In the genomic region with DNA sequence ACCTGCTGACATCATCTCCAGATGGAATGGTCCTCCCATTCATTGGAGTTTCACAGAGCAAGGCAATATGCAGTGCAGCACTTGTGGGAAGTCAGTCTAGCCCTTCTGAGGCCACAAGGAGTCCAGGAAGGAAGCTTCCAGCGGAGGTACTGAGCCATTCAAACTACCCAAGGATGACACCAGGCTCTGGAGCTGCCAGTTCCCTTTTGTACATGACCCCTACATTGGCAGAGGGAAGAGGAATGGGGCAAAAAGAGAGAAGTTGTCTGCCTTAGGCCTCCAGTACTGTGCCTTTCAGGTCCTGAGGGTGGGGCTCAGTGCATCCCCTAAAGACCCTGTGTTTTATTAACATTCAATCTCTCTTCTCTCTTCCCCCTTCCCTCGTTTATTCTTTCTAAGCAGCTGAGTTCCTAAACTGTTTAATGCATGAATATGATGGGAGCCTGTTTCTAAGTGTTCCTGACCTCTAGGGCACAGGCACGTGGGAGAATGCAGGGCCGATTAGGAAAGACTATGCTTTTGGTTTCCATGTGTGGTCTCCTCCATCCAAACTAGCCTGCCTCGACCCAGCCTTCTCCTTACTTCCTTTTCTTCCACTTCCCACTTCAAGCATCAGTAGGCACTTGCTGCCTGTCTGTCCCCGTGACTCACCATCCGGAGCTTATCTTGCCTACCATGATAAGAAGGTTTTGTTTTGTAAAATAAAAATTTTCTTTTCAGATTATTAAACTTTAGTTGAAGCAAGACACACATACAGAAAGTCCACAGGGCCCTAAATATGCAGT, we compare ENCODE assay signal across 17 mouse cellular contexts. TPM values are rescaled to one million over a fixed set of nuclear protein-coding genes. Genes with fewer than 3 reads are reported as not detected.
A peak's percentile ranks its signal among the peaks of the same experiment; 100 is the strongest.
DNase-seq lines count a peak whose midpoint lies in the region; ATAC-seq and TF ChIP-seq lines count a peak whose summit lies in the region.
"Had no signal": no experiment of that assay in that cellular context is flagged by ENCODE, and none has a peak within 500 bp of the region (broad histone marks: within the 10 kb centered on the region; RNA-seq: fewer than 3 reads in every experiment).

No protein-coding gene starts in this region.

- H3K9me3 ChIP-seq in liver, embryonic 13.5 days (replicated peaks) = no peaks in the 10 kb centered on the region
- H3K9me3 ChIP-seq in liver, embryonic 11.5 days (ENCODE audit: control insufficient read depth, low read length) = no peaks in the 10 kb centered on the region
- no peaks in the 10 kb centered on the region for H3K9me3 ChIP-seq in MEL (replicated peaks; ENCODE audit: insufficient read depth, low read length)
- H3K9me3 ChIP-seq: heart, embryonic 15.5 days; hindbrain, embryonic 12.5 days; intestine, embryonic 15.5 days; kidney, embryonic 15.5 days; midbrain, embryonic 12.5 days had no signal

- H3K36me3 ChIP-seq in liver, embryonic 13.5 days = no peaks in the 10 kb centered on the region
- H3K36me3 ChIP-seq in liver, embryonic 11.5 days (ENCODE audit: control insufficient read depth, insufficient read depth, low read length) = no peaks in the 10 kb centered on the region
- H3K36me3 ChIP-seq in MEL (ENCODE audit: control insufficient read depth in 1 of 2, insufficient read depth in 2 of 2, low read length in 2 of 2) = peaks cover 0 to 33% of the 10 kb centered on the region in 2 experiments; a peak in 2 of 4 replicates
- H3K36me3 ChIP-seq: heart, embryonic 15.5 days; hindbrain, embryonic 12.5 days; intestine, embryonic 15.5 days; kidney, embryonic 15.5 days; midbrain, embryonic 12.5 days had no signal

- no peak overlapping the region for H3K4me2 ChIP-seq in liver, embryonic 13.5 days
- H3K4me2 ChIP-seq in liver, embryonic 11.5 days = no peak overlapping the region
- H3K4me2 ChIP-seq: heart, embryonic 15.5 days; hindbrain, embryonic 12.5 days; intestine, embryonic 15.5 days; kidney, embryonic 15.5 days; lung, embryonic 14.5 days; midbrain, embryonic 12.5 days had no signal

- H3K4me1 ChIP-seq in liver, embryonic 13.5 days (replicated peaks) = peaks cover 12% of the 10 kb centered on the region; the same call in 1 of the 2 replicates
- no peaks in the 10 kb centered on the region for H3K4me1 ChIP-seq in liver, embryonic 11.5 days (replicated peaks; ENCODE audit: control insufficient read depth, insufficient read depth, low read length)
- H3K4me1 ChIP-seq in MEL (ENCODE audit: control insufficient read depth in 1 of 2, insufficient read depth in 2 of 2, low read length in 2 of 2) = peaks cover 5 to 43% of the 10 kb centered on the region in 2 experiments

- TF ChIP-seq EP300 in MEL (IDR thresholded peaks at IDR 0.05; ENCODE audit: low read depth in 1 of 2, low read length in 2 of 2) = peak; percentile 82 to 91

- no peak for TF ChIP-seq RAD21 in MEL (IDR thresholded peaks at IDR 0.05; ENCODE audit: low read depth, low read length)

- peak; percentile 41 for ATAC-seq in liver, embryonic 13.5 days (ENCODE audit: low read depth)
- no peak for ATAC-seq in liver, embryonic 11.5 days (replicated peaks; ENCODE audit: low FRiP score)
- peak; percentile 24 to 50; a peak in 2 of 4 replicates for ATAC-seq in hematopoietic stem cell, adult 5-6 weeks (replicated peaks in 1 of 2; ENCODE audit: insufficient read depth in 1 of 2, low FRiP score in 2 of 2, low TSS enrichment in 1 of 2, low read depth in 1 of 2, poor library complexity in 2 of 2, severe bottlenecking in 2 of 2)
- ATAC-seq in monocyte, adult 5-6 weeks (replicated peaks; ENCODE audit: insufficient number of reproducible peaks, low FRiP score, low TSS enrichment, poor library complexity, severe bottlenecking) = peak; percentile 72
- ATAC-seq: forebrain, embryonic 14.5 days; intestine, embryonic 15.5 days had no signal

- H3K9ac ChIP-seq in liver, embryonic 13.5 days = no peak overlapping the region
- no peak overlapping the region for H3K9ac ChIP-seq in liver, embryonic 11.5 days (ENCODE audit: low read depth, low read length)
- peak overlapping the region; percentile 42 for H3K9ac ChIP-seq in MEL (ENCODE audit: control insufficient read depth, low read depth, low read length, poor library complexity, severe bottlenecking)
- H3K9ac ChIP-seq: heart, embryonic 15.5 days; hindbrain, embryonic 12.5 days; intestine, embryonic 15.5 days; kidney, embryonic 15.5 days; lung, embryonic 14.5 days; midbrain, embryonic 12.5 days had no signal

- H3K27me3 ChIP-seq in liver, embryonic 13.5 days = no peaks in the 10 kb centered on the region
- no peaks in the 10 kb centered on the region for H3K27me3 ChIP-seq in liver, embryonic 11.5 days (replicated peaks; ENCODE audit: control insufficient read depth, insufficient read depth, low read length)
- H3K27me3 ChIP-seq in MEL (ENCODE audit: control insufficient read depth in 1 of 2, insufficient read depth in 2 of 2, low read length in 2 of 2) = no peaks in the 10 kb centered on the region
- H3K27me3 ChIP-seq: heart, embryonic 15.5 days; hindbrain, embryonic 12.5 days; intestine, embryonic 15.5 days; kidney, embryonic 15.5 days had no signal

- H3K27ac ChIP-seq in liver, embryonic 13.5 days = no peak overlapping the region
- no peak overlapping the region for H3K27ac ChIP-seq in liver, embryonic 11.5 days (ENCODE audit: low read depth, low read length)
- peak overlapping the region; percentile 86 for H3K27ac ChIP-seq in MEL (ENCODE audit: control insufficient read depth, low read depth, low read length)
- H3K27ac ChIP-seq: heart, embryonic 15.5 days; hindbrain, embryonic 12.5 days; intestine, embryonic 15.5 days; kidney, embryonic 15.5 days; midbrain, embryonic 12.5 days had no signal

- no peak overlapping the region for H3K4me3 ChIP-seq in liver, embryonic 13.5 days (replicated peaks)
- no peak overlapping the region for H3K4me3 ChIP-seq in liver, embryonic 11.5 days (ENCODE audit: low read depth, low read length)
- H3K4me3 ChIP-seq in MEL (ENCODE audit: control insufficient read depth in 1 of 2, insufficient read depth in 1 of 2, low read depth in 2 of 2, low read length in 2 of 2) = peak overlapping the region; percentile 9 to 34
- H3K4me3 ChIP-seq: heart, embryonic 15.5 days; hindbrain, embryonic 12.5 days; intestine, embryonic 15.5 days; kidney, embryonic 15.5 days; midbrain, embryonic 12.5 days had no signal

- H3K79me2 ChIP-seq in MEL (ENCODE audit: control insufficient read depth, insufficient read depth, low read length, poor library complexity) = no peaks in the 10 kb centered on the region

- no peak for TF ChIP-seq CTCF in MEL (IDR thresholded peaks at IDR 0.05 in 2 of 3, conservative IDR thresholded peaks at IDR 0.05 in 1 of 3; ENCODE audit: control insufficient read depth in 1 of 3, insufficient read depth in 1 of 3, low read depth in 2 of 3, low read length in 3 of 3, poor library complexity in 1 of 3, severe bottlenecking in 1 of 3)

- WGBS in liver, embryonic 13.5 days (ENCODE audit: insufficient replicate concordance) = 15% methylated on average over 7 of the region's 7 CpGs
- 37% methylated on average over 7 of the region's 7 CpGs for WGBS in liver, embryonic 11.5 days

- peak in 1 of 2 experiments; percentile 25; a peak in 1 of 4 replicates for TF ChIP-seq POLR2A in MEL (IDR thresholded peaks at IDR 0.05; ENCODE audit: control insufficient read depth in 1 of 2, insufficient read depth in 1 of 2, low read depth in 1 of 2, low read length in 2 of 2, poor library complexity in 1 of 2)

- no peak for DNase-seq in liver, embryonic 13.5 days
- DNase-seq in liver, embryonic 11.5 days (ENCODE audit: low spot score) = no peak
- peak; percentile 85 for DNase-seq in MEL (ENCODE audit: low read depth, low spot score)
- no peak for DNase-seq in kidney, postnatal 14 days
- no peak for DNase-seq in cerebellum, adult 9-11 months
- DNase-seq: cerebellum, adult 8-10 months; lung, embryonic 14.5 days; right cerebral cortex, postnatal 14 days; thymus, adult 18-20 months had no signal

TF ChIP-seq in MEL, 35 proteins besides CTCF, POLR2A, EP300 and RAD21 (continues in another document):
- no peak for TF ChIP-seq USF2 (IDR thresholded peaks at IDR 0.05; ENCODE audit: borderline replicate concordance in 1 of 2, insufficient read depth in 1 of 2, low read depth in 1 of 2, low read length in 2 of 2)
- TF ChIP-seq RCOR1 (IDR thresholded peaks at IDR 0.05; ENCODE audit: low read depth, low read length) = peak; percentile 85
- no peak for TF ChIP-seq CHD1 (IDR thresholded peaks at IDR 0.05; ENCODE audit: low read depth, low read length)
- TF ChIP-seq USF1 (IDR thresholded peaks at IDR 0.05; ENCODE audit: low read depth, low read length) = peak; percentile 90
- peak; percentile 54 for TF ChIP-seq ZNF384 (IDR thresholded peaks at IDR 0.05; ENCODE audit: low read depth, low read length)
- TF ChIP-seq SIN3A (IDR thresholded peaks at IDR 0.05; ENCODE audit: low read length) = peak; percentile 66
- no peak for TF ChIP-seq ELF1 (IDR thresholded peaks at IDR 0.05; ENCODE audit: low read depth, low read length)
- TF ChIP-seq MEF2A (IDR thresholded peaks at IDR 0.05; ENCODE audit: extremely low read depth, insufficient replicate concordance, low read depth, low read length, poor library complexity, severe bottlenecking) = no peak
- TF ChIP-seq ZC3H11A (IDR thresholded peaks at IDR 0.05; ENCODE audit: low read depth, low read length) = no peak
- no peak for TF ChIP-seq TBP (IDR thresholded peaks at IDR 0.05; ENCODE audit: low read depth, low read length)
- TF ChIP-seq MYB (IDR thresholded peaks at IDR 0.05; ENCODE audit: low read depth, low read length) = no peak
- TF ChIP-seq GATA1 (IDR thresholded peaks at IDR 0.05; ENCODE audit: low read depth, low read length) = peak; percentile 96
- TF ChIP-seq JUND (IDR thresholded peaks at IDR 0.05; ENCODE audit: low read depth, low read length) = peak; percentile 91
- no peak for TF ChIP-seq CHD2 (IDR thresholded peaks at IDR 0.05; ENCODE audit: low read length)
- TF ChIP-seq BHLHE40 (IDR thresholded peaks at IDR 0.05; ENCODE audit: borderline replicate concordance, low read depth, low read length) = peak; percentile 82
- no peak for TF ChIP-seq MAZ (IDR thresholded peaks at IDR 0.05; ENCODE audit: low read depth, low read length)
- no peak for TF ChIP-seq ZMIZ1 (IDR thresholded peaks at IDR 0.05; ENCODE audit: low read depth, low read length)
- TF ChIP-seq NELFE (IDR thresholded peaks at IDR 0.05; ENCODE audit: low read depth, low read length) = no peak
- no peak for TF ChIP-seq NRF1 (IDR thresholded peaks at IDR 0.05; ENCODE audit: insufficient read depth, low read depth, low read length, poor library complexity, severe bottlenecking)

RNA-seq across cellular contexts. Expression of gene Cd180, which starts 2.0 kb away (rescaled TPM):
- polyA plus RNA-seq in liver, embryonic 13.5 days (2015; fragmentation: Nextera tagmentation; extraction: Ambion mirVana) = 0.91 and 1.00 TPM in 2 replicates
- 0.68 and 1.7 TPM in 2 replicates for polyA plus RNA-seq in liver, embryonic 11.5 days (2014; fragmentation: Nextera tagmentation; extraction: Ambion mirVana)
- total RNA-seq in MEL (2012; rRNA removed) = 0.12 and 0.39 TPM in 2 replicates
- 1 to 10 TPM in 1 of 2 experiments, not detected in 1; 1.8 TPM for polyA plus RNA-seq in MEL (2012; ENCODE audit: insufficient read depth in 1 of 2, insufficient read length in 2 of 2, low read depth in 1 of 2, low replicate concordance in 2 of 2, missing spikeins in 1 of 2)
- total RNA-seq in hematopoietic stem cell, adult 5-6 weeks (2017) = 14.8 and 15.1 TPM in 2 replicates
- 60.8 to 97.0 TPM (median 66.2 TPM) in 3 replicates for total RNA-seq in monocyte, adult 5-6 weeks (2017)

Comparison
In these comparisons a context has a peak if more than half of its experiments do, and no peak if none do; other contexts are left out.
1. H3K4me3 ChIP-seq: peak in MEL (2 of 2); none in liver, embryonic 13.5 days (single experiment) and liver, embryonic 11.5 days (single experiment).
2. RNA of gene Cd180, which starts 2.0 kb away (total RNA-seq): 60.8 to 97.0 TPM in monocyte, adult 5-6 weeks and 14.8 to 15.1 TPM in hematopoietic stem cell, adult 5-6 weeks; 0.12 to 0.39 TPM in MEL; every median in the first group is over 10 times any median in the second.